Mouse (Mus musculus): ENCODE results near the gene Gm7879.
"Not testable (repeated sequence)": the region's sequence is repeated elsewhere in the genome, so short reads cannot be mapped to it uniquely, and the experiment has no call there.

The Gm7879 gene

DNA sequence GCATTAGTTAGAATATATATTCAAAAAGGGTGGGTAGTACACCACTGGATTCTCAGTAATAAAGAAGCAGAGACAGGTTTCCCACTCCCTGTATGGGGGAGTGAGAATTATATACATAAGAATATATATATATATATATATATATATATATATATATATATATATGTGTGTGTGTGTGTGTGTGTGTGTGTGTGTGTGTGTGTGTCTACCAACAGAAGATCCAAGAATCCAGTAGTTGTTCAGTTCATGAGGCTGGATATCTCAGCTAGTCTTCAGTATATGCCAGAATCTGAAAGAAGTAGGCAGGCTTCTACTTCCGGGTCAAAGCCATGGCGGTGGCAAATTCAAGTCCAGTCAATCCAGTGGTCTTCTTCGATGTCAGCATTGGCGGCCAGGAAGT lies at the start of gene Gm7879:
Gene Gm7879 (plus strand): TSS at position 301 of the 400 bp plus-strand sequence.
- DNase-seq: not testable (repeated sequence)

DNA sequence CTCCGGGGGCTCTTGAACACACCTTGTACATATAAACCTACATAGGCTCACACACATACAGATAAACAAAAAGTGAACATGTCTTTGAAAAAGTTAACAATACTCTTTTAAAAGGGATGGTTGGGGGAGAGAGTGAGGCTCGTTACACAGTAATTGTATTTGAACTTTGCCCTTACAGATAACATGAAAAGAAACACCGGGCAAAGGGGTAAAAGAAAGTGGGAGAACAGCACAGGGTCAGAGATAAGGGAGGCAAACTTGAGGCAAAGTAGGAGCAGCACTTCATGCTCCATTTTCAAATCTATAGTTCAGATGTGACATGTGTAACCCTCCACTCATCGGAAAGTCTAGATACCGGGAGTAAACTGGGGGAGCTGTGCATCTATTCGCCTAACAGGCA lies 49.3 kb upstream of the Gm7879 start:
- DNase-seq: no peak

DNA sequence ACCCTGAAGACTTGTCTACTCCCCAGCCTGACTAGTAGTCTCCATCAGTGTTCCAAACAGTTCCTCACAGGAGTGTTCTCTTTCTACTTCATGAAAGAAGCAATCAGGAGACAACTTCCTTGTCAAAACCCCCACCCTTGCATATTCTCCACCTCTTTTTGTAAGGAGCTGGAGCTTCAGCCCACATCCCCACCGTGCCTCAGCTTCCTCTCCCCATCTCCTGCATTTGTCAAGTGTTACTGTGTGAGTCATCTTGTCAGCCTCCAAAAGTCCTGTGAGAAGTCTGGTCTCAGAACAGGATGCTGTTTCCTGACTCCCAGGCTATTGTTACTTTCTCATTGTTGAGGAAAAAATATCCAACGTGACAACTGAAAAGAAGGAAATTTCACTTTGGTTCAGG lies 47.6 kb upstream of the Gm7879 start:
- DNase-seq: no peak

DNA sequence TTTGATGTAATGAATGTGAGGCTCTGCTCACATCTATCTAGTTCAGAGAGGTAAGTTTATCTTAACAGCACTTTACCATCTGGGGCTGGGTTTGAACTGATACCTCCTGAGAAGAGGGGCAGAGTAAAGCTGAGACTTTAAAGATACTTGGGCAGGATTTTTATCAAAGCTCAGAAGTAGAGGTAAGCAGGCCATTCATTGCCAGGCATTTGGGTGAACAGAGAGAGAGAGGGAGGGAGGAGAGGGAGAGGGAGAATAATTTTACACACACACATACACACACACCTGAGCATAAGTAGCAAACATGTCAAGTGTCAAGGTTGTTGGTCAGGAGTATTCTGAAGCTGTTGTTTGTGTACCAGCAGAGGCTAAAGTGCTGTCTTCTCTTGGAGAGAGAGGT lies 44.7 kb upstream of the Gm7879 start, which contains the start of gene Cd38:
Gene Cd38 (plus strand): TSS at position 301 of the 400 bp plus-strand sequence.
- no peak for DNase-seq

DNA sequence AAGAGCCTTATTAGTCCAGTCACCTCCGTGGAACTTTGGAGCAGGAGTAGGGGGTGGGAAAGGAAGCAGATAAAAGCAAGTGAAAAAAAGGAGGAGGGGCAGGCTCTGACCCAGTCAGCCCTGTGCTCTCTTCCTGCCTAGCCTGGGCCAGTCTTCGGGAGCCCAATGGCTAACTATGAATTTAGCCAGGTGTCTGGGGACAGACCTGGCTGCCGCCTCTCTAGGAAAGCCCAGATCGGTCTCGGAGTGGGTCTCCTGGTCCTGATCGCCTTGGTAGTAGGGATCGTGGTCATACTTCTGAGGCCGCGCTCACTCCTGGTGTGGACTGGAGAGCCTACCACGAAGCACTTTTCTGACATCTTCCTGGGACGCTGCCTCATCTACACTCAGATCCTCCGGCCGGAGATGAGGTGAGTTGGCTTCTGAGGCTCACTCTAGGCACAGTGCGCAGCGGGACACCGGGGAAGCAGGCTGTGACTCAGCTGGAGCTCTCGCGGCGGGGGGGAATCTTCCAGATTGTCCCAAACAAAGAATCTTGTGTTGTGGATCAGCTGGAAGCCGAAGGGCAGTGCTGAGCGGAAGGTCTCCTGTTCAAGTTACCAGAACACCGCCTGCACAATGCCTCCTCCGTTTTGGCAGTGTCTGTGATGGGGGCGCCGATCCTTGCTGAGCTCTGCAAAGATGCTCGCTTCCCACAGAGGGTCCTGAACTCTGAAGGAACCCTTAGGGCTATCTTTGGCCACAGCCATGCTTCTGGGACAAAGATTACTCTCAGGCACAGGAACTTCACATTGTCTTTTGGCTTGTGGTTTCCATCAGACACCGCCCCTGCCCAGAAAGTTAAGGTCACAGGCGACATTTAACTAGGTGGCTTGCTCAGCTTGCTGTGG lies 44.0 kb upstream of the Gm7879 start:
- DNase-seq: peak; percentile 49 to 56

DNA sequence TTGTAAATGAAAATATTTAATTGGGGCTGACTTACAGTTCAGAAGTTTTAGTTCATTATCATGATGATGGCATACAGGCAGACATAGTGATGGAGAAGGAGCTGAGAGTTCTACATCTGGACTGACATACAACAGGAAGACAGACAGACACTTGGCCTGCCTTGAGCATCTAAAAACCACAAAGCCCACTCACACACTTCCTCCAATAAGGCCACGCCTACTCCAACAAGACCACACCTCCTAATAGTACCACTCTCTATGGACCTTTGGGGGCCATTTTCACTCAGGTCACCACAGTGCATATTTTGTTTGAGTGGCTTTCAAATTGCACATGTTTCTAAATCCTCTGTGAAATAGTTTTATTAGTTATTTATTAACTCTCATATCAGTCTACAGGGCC lies 41.1 kb upstream of the Gm7879 start:
- DNase-seq: peak in 1 of 2 experiments; percentile 44

DNA sequence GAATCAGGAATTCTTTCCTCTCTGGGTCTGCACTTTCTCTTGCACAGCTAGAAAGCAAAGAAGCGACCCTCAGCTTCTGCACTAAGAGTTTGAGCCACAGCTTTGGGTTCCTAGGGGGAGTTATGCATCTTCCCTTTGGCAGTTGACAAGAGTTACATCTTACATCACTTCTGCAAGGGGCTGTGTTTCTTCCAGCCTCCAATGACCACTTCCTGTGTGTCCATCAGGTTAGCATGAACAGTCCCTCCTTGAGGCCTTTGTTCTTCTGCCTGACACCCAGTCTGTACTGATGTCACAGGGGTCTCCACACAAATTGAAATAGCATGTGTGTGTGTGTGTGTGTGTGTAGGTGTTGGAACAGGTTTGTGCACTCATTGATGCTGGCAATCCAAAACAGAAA lies 40.3 kb upstream of the Gm7879 start:
- no peak for DNase-seq

DNA sequence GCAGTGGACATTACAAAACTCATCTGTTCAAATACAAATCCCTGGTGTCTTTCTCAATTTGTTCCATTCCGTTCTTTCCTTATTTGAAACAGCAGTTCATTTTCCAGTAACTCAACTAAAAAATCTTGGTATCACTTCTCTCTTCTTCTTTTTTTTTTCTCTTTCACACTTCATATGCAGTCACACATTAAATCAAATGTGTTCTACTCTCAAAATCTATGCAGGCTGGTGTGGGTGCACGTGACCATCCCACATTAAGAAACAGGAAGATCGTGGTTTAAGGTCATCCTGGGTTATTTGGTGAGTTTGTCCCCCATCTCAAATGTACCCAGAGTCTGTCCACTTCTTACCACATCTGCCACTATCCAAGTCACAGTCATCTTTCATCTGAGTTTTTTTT lies 30.9 kb upstream of the Gm7879 start:
- peak in 1 of 2 experiments; percentile 47 for DNase-seq

DNA sequence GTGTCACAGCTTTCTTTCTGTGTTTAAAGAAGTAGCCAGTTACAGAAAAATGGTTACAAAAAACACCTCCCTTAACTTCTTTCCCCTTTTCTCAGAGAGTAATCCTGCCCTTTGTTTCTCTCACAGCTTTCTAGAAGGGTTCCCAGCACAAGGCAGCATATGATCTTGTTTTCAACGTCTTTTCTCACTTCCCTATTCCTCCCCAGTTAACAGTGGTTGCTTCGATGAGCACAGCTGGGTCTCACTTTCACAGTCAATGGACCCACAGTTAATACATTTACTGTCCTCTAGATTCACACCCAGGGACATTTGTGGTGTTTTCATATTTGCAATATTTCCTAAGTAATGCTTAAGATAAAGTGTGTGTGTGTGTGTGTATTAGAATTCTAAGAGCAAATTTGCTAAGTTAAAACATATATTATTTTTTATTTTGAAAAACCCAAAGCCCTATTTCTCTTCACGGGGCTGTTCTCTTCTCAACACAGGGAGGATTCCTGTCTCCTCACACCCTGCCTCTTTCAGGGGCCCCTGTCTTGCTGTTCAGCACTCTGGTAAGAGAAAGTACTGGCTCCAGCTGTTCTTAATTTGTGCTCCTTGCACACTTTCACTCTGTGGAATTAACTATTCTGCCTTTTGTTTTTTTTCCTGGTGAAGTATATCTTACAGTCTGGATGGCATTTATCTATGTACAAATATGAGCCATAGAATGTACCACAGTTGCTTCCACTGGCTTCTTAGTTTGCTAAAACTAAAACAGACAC lies 27.7 kb upstream of the Gm7879 start:
- DNase-seq: no peak

DNA sequence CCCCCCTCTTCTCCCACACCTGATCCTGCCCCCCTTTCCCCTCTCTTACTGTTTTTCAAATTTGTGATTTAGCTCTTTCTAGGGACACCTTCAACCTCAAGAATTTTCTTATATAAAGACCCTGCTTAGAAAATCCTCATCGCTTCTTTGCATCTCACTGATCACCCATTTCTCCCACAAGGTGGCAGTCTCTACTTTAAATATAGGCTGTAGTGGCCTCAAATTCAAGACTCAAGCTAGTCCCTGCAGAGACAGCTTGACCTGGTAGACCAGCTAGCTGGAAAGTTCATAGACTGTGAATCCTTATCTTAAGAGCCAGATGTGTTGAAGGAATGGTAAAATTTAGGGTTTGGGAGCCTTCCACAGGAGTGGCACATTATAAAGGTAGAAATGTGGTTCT lies 20.6 kb upstream of the Gm7879 start:
- DNase-seq: no peak

DNA sequence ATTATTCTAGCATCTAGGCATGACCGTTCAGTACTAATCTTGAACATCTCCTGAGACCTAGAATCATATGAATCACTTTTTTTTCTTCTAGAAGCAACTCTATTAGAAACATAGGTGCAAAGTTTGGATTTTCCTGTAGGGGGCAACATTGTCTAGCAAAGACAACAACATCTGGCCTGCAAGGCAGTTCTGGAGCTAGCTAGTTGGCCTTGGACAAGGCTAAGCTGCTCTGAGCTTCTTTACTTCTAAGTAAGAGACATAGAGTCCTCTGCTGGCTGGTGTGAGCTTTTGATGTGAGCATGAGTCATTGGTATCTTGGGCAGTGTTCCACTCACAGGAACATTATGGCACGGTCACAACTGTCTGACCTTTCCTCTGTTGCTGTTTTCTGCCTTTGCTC lies 18.8 kb upstream of the Gm7879 start:
- no peak for DNase-seq

DNA sequence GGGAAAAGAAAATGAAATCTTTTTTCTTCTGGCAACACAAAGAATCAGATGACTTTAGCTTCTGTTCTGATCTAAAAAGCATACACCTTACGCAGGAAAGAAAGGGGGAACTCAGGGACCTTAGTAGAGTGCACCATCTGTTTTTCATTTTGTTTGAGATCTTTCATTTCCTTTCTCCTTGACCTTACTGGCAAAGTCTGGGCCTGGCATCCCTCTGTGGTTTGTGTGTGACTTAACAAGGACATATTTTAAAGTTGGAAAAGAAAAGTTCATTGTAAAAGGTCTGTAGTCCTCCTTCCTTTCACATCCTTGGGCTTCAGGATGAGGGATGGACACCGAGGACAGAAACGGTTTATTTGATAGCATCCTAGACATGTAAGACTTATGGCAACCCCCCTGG lies 17.0 kb upstream of the Gm7879 start:
- DNase-seq: no peak

DNA sequence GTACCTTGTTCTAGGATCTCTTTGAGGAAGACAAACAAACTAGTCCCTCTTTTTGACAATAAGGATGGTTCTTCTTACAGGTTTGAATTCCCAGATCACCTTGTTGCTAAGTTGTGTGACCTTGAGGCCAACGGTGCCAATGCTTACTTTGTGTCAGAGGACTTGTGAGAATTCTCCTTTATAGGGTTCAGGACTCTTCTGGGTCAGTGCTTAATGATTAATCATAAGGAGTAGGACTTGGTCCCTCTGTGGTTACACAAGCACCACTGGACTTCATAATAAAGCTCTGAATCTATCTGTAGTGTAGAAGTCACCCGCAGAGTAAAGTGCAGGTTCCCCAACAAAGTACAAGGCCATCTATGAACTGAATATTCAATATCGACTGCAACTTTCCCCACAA lies 8.3 kb upstream of the Gm7879 start:
- no peak for DNase-seq

DNA sequence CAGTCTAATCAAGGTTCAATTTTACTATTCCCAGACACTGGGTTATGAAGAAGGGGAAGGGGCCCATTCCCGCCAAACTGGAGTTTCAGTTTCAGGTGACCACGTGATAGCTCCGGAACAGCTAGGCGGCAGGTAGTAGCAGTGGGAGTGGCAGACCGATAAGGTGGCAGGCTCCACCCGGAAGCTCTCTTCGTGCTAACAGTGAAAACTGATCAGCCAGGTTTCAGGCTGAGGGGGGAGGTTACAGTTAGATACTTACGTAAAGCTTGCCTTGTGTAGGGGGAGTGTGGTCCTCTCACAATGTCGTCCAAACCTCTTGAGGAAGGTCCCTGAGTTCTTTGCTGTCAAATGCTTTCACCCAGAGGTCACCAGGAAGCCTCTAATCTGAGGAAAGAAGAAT lies 3.7 kb upstream of the Gm7879 start:
- no peak for DNase-seq

DNA sequence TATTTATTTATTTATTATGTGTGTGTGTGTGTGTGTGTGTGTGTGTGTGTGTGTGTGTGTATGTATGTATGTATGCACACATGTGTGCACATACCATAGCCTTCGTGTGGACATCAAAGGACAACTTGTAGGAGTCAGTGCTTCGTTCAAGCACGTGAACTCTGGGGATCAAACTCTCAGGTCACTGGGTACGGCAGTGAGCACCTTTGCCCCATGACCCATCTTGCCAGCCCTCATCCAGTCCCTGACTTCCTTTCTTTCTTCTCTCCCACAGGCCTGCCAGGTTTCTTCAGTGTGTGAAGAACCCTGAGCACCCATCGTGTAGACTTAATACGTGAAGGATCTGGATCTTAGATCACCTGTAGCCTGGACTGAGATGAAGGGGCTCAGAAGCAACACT lies 2.9 kb upstream of the Gm7879 start:
- DNase-seq: no peak

DNA sequence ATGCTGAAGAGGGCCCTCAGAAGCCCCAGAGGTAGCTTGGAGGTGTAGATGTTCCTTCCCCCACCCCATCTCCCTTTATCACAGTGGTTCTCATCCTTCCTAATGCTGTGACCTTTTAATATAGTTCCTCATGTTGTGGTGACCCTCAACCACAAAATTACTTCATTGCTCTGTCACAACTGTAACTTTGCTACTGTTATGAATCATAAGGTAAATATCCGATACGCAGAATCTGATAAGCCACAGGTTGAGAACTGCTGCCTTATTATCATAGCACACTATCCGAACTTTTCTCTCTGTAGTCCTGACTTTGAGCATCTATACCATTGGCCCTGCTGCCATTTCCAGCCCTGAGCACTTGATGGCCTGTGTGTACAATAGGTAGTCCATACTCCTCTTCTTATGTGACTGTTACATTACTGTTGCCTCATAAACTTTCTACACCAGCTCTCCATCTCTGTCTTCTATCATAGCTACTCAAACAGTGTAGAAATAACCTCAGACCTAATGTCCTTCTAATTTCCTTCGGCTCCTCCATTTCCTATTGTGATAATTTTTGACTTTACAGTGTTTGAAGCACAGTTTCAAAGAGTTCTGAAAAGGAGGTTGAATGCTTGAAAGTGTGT lies 2.4 kb downstream of the Gm7879 start:
- DNase-seq: no peak

DNA sequence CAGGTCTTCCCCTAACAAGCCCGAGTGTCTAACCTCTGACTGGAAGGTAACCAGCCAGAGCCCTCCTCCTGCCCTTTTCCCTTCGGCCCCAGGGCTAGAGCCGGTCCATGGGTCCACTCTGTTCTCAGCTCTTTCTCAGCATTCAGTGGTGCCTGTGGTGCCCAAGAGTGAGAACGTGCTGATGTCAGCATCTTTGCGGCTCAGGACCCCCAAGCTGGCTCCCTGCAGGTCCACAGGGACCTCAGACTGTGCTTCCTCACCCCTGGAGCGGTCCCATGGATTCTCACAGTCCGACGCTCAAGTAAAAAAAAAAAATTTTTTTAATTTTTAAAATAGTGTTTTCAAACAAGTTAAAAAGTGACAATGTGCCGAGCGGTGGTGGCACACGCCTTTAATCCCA lies 8.9 kb downstream of the Gm7879 start:
- DNase-seq: no peak

DNA sequence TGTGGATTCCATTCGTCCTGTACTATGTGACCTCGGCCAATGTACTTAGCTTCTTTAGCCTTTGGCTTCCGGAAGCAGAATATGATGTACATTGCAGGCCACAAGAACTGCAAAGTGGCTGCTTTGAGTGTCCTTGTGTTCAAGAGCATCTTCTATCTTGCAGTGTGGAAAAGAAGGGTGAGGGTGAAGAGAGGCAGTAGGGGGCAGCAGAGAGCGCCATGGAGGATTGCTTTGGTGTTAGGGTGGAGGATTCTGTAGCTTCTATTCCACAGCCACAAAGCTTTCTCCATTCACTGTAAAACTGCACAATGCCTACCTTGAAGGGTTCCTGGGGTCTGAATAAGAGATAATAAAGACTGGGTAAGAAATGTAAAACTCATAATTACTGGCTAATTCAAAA lies 11.0 kb downstream of the Gm7879 start:
- DNase-seq: peak; percentile 65 to 85

DNA sequence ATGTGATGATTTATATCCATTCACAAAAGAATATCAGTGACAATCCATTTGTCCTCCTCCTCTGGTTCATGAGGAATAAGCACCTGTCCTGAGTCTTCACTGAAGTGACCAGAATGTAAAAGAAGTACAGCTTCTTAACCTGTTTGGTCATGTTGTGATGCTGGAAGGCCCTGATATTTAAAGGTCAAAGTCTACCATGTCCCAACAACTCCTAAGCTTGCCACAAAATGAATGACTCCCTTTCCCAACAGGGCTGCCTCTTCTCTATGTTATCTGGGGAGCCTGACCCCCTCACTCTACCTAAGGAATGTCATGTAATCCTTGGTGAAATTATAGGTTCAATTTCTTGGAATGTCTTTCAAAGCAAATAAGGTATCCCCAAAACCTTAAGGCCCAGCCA lies 14.8 kb downstream of the Gm7879 start:
- no peak for DNase-seq

DNA sequence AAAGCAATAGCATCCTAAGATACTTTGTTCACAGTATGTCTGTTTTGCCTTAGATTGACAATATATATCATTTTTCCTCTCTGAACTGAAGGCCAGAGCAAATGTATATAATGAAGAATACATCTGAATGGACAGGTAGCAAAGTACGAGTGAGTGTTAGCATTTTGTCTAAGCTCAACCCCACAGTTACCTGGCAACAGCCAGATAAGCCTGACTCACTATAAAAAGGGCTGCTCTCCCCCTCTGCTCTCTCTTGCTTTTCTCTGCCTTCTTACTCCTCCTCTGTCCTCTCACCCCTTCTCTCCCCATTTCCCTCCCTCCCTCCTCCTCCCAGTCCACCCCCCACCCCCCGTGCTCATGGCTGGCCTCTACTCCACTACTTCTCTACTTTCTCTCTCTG lies 20.3 kb downstream of the Gm7879 start:
- DNase-seq: no peak

DNA sequence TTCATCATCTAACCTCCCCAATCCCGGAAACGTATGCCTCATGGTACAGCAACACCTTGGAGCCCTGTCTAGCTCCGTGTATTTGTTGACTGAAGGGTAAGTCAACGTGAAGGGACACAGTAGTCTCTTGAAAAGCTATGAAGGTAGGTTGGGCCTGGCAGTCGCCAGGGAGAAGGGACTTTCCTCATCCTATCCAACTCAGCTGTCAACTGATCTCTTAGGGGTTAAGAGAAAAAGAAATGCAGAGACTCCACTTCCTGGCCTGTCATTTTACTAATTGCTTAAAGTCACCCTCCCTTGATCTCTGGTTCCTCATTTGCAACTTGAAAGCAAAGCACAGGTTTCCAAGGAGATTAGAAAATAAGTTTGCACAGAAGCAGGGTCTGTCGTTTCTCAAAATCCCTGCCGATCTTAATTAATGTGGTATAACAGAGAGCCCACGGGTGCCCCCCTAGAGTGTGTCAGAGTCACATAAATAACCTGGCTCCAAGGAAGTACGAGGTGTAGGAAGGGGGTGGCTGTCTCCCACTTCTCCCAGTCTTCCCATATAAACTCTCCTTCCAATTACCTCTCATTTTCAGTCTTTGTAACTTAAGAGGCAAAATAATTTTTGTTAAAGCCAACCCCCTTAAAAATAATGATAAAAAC lies 34.5 kb downstream of the Gm7879 start:
- DNase-seq: peak; percentile 11 to 40

DNA sequence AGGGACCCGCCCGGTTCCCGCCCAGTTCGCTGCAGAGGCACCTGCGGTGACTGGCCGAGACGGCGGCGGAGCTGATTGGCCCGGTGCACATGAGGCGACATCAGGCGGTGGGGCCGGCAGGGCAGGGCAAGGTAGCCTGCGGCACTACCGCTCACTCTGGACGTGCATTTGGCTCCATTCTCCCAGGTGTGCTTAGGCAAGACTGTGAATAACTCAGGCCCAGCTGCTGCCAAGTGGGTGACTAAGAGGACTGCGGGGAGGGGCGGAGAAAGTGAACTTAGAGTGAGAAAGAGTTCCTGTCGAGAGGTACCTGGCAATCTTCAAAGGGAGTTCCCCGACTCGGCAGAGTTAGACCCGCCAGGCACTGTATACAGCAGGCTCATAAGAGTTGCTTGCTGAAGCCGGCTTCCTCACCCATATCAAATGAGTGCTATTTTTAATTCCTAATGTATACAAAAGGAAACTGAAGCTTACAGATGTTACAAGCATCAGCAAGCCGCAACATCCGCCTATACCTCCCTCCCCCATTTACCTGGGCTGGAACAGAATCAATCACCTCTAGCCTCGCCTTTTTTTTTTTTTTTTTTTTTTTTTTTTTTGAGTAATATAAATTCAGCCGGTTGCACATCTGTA lies 35.3 kb downstream of the Gm7879 start:
- DNase-seq: peak; percentile 75 to 79
